Mouse (Mus musculus) hindbrain, embryonic 11.5 days (tissue): Measurements from ENCODE around the gene Wrap73. TPM values are rescaled to one million over a fixed set of nuclear protein-coding genes. Genes with fewer than 3 reads are reported as not detected.

Experiments
- ATAC-seq: fragments of 200-750 bp; cut with Nextera tagmentation; 2 replicates; pipeline ENCODE4 v1.8.0; 2017; ENCODE audit warnings: mild to moderate bottlenecking, moderate TSS enrichment, moderate library complexity; ENCODE audit not compliant: low FRiP score
- DNase-seq: peaks from one replicate; pipeline ENCODE4 v3.0.0-alpha.2; 2015; ENCODE audit warnings: low spot score
- H3K27ac ChIP-seq: fragments of 300-500 bp; sonication (generic); 2 replicates; pipeline ENCODE4 v1.5.1; 2014; ENCODE audit warnings: mild to moderate bottlenecking, low read depth, low read length
- H3K27me3 ChIP-seq: fragments of 300-500 bp; sonication (generic); 2 replicates; pipeline ENCODE4 v1.6.1; 2014; ENCODE audit warnings: mild to moderate bottlenecking, low read length, moderate library complexity, mixed read lengths; ENCODE audit not compliant: control insufficient read depth, insufficient read depth
- H3K36me3 ChIP-seq: fragments of 300-500 bp; sonication (generic); 2 replicates; pipeline ENCODE4 v1.6.1; 2014; ENCODE audit warnings: mild to moderate bottlenecking, low read length, moderate library complexity, mixed read lengths; ENCODE audit not compliant: control insufficient read depth, insufficient read depth
- H3K4me1 ChIP-seq: fragments of 300-500 bp; sonication (generic); replicated peaks from 2 replicates; pipeline ENCODE4 v1.6.1; 2014; ENCODE audit warnings: low read length, mixed read lengths; ENCODE audit not compliant: control insufficient read depth, insufficient read depth
- H3K4me2 ChIP-seq: fragments of 300-500 bp; sonication (generic); replicated peaks from 2 replicates; pipeline ENCODE4 v1.6.1; 2014; ENCODE audit warnings: mild to moderate bottlenecking, low read depth, low read length
- H3K4me3 ChIP-seq: fragments of 300-500 bp; sonication (generic); 2 replicates; pipeline ENCODE4 v1.5.1; 2014; ENCODE audit warnings: low read depth, low read length
- H3K9ac ChIP-seq: fragments of 300-500 bp; sonication (generic); 2 replicates; pipeline ENCODE4 v1.6.1; 2014; ENCODE audit warnings: low read depth, low read length
- H3K9me3 ChIP-seq: fragments of 300-500 bp; sonication (generic); 2 replicates; pipeline ENCODE4 v1.6.1; 2016; ENCODE audit warnings: low read length; ENCODE audit not compliant: control insufficient read depth
- WGBS: fragments of 180-500 bp; shearing (Covaris S2); extraction: QIAGEN DNeasy Blood & Tissue Kit; methylation state at CpG from one replicate; pipeline ENCODE4 v1.1.7; 2014; 5-methylcytosine and 5-hydroxymethylcytosine counted together
- polyA plus RNA-seq: library from polyadenylated mRNA; unstranded; fragments of >200 nt; fragmentation: Nextera tagmentation; extraction: Ambion mirVana; gene quantifications from 2 replicates; pipeline ENCODE4 v1.2.1, GENCODE M21; 2014

The Wrap73 gene
- polyA plus RNA-seq, 1 experiment from 2014 or later: 45.9 TPM

DNA sequence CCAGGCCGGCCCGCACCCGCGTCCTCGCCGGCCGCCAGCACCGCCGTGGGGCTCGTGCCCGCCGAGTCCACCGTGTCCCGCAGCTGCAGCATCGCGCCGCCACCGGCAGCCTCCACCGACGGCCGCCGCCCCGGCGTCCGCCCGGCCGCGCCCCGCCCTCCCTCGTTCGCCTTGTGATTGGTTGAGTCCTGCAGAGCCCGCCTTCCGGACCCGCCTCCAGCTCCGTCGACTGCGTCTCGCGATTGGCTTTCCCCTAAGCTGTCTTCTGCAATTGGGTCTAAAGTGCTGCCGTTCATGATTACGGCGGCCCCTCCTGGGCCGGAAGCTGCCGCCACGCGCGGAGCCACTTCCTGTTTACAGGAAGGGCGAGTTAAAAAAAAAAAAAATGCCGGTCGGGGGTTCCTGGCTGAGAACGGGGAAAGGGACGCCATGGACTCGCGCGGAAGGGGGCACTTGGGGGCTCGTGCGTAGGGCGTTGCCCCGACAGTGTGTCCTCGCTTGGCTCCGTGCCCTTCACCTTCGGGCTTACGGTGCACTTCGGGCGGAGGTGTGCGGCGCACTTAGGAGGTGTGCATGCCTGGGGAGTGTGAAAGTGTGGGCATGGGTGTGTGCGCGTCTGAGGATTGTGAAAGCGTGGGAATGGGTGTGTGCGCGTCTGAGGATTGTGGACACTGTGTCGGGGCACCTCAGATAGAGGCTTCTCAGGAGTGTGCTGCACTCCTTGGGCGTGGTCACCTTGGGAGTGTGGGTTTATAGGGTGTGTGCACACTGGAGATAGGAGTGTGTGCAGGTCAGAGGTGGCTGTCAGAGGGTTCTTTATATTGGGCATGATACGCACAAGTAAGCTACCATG, 18.6 kb downstream of the Wrap73 start, which contains the start of gene Tprgl:
TSS of gene Tprgl (minus strand) at position 129 of the 853 bp plus-strand sequence.
- peak within 1 kb of the TSS; percentile 89 for H3K4me3 ChIP-seq
- H3K9ac ChIP-seq: peak within 1 kb of the TSS; percentile 71
- peak; percentile 96 for ATAC-seq
- H3K27me3 ChIP-seq: no peaks in the 10 kb centered on the region
- WGBS: under 1% methylated on average over 73 of the region's 75 CpGs
- no peaks in the 10 kb centered on the region for H3K9me3 ChIP-seq
- H3K36me3 ChIP-seq: no peaks in the 10 kb centered on the region
- peak within 1 kb of the TSS; percentile 89 for H3K4me2 ChIP-seq
- peak within 1 kb of the TSS; percentile 71 for H3K27ac ChIP-seq
- H3K4me1 ChIP-seq: 0 out of 2 replicates have a peak, but pooled peaks cover 3% of the 10 kb centered on the region
- DNase-seq: peak; percentile 96

DNA sequence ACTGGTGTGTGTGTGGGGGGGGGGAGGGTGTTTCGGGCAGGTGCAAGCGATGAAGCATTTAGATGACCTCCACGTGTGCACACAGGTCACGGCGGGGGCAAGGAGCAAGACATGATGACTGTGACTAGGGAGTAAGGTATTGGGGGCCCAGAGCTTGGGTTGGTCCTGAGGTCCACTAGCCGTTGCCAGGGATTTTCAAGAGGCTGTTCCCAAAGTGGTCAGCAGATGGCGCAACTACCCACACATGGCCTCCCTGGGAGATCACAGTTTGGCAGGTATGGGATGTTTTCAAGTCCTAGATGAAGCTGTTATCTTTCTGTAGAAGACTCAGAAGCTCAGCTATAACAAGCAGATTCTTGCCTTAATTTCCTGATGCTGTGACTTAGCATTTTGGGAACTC, 21.1 kb downstream of the Wrap73 start:
- Histone ChIP-seq H3K36me3 (no peaks in the 10 kb centered on the region), H3K27me3 (no peaks in the 10 kb centered on the region), H3K4me1 (0 out of 2 replicates have a peak, but pooled peaks cover 3% of the 10 kb centered on the region), H3K9ac (no peak overlapping the region), H3K27ac (no peak overlapping the region), H3K4me2 (no peak overlapping the region), H3K4me3 (no peak overlapping the region), H3K9me3 (no peaks in the 10 kb centered on the region)
- DNase-seq: peak; percentile 92
- WGBS: 20% methylated on average over 7 of the region's 7 CpGs
- no peak for ATAC-seq

DNA sequence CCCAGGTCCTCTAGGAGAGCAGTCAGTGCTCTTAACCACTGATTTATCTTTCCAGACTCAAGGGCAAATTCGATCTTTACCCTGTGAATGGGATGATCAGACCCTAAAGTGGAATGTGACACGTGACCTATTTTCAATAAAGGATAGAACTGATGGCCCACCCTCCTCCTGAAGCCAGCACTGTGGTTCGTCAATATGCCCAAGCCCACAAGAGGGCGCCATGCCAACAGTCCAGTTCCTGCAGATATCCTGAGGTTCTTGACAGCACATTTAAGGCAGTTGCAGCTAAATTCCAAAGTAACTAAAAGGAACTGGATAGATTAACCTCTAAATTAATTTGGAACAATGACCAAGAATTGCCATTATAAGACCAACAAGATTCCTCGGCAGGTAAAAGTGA, 24.9 kb downstream of the Wrap73 start:
- DNase-seq (peak; percentile 79), ATAC-seq (no peak)
- Histone ChIP-seq H3K36me3 (no peaks in the 10 kb centered on the region), H3K4me3 (no peak overlapping the region), H3K9ac (no peak overlapping the region), H3K4me2 (no peak overlapping the region), H3K27ac (no peak overlapping the region), H3K4me1 (peaks cover 5% of the 10 kb centered on the region), H3K9me3 (no peaks in the 10 kb centered on the region), H3K27me3 (peaks cover 17% of the 10 kb centered on the region)
- 23% methylated on average over 5 of the region's 5 CpGs for WGBS

DNA sequence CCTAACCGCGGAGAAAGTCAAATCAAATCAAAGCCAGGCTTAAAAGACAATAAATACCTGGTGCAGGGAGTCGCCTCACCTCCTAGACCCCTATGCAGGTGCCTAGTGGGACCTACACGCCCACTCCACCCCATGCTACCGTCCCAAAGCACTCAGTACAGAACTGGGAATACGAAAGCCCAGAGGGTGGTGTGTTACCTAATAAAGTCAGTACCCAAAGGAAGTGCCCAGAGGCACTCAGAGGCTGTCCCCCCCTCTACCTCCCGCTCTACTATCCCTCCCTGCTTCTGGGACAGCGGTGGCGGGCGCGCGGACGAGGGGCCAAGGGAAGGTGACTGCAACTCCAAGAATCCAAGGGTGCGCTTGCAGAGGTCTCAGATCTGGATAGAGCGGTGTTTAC, 27.8 kb downstream of the Wrap73 start:
- ATAC-seq (peak; percentile 25), DNase-seq (peak; percentile 20)
- H3K27me3 ChIP-seq: peaks cover 19% of the 10 kb centered on the region
- H3K9me3 ChIP-seq: no peaks in the 10 kb centered on the region
- no peak overlapping the region for H3K27ac ChIP-seq
- H3K4me2 ChIP-seq: peak overlapping the region; percentile 94
- H3K4me1 ChIP-seq: peaks cover 11% of the 10 kb centered on the region
- H3K4me3 ChIP-seq: peak overlapping the region; percentile 60
- H3K9ac ChIP-seq: no peak overlapping the region
- no peaks in the 10 kb centered on the region for H3K36me3 ChIP-seq
- 3% methylated on average over 15 of the region's 15 CpGs for WGBS

DNA sequence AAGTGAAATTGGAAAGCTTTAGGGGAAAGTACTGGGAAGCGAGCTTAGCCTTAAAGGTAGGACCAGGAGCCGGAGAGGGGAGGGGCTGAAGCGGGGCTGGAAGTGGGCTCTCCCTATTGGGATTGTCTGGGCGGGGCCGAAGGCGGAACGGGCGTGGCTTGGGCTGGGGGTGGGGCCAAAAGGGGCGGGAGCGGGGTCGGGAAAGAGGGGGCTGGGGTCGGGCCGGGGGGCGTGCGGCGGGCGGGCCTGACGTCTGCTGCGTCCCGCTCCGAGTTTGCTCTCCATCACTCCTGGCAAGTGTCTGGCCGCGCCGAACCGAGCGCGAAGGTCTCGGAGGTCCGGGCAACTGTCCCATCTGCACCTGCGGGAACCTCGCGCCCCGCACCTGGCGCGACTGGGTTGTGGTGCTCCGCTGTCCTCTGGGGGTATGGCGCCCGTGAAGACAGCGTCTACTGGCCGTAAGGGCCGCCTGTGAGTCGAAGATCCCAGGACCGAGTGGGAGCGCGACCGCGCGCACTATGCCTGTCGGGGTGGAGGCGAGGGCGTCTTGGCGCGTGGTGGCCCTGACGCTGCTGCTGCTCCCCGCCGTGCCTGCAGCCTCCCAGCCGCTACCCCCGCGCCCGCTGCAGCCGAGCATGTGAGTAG, 28.5 kb downstream of the Wrap73 start, which contains the start of gene Megf6:
TSS of gene Megf6 (plus strand) at position 225 of the 645 bp plus-strand sequence.
- H3K9me3 ChIP-seq: no peaks in the 10 kb centered on the region
- H3K36me3 ChIP-seq: no peaks in the 10 kb centered on the region
- DNase-seq (peak; percentile 84), ATAC-seq (peak; percentile 82)
- H3K9ac ChIP-seq: peak within 1 kb of the TSS; percentile 55
- under 1% methylated on average over 50 of the region's 61 CpGs for WGBS
- H3K4me1 ChIP-seq: peaks cover 11% of the 10 kb centered on the region
- H3K27ac ChIP-seq: peak within 1 kb of the TSS; percentile 31
- H3K27me3 ChIP-seq: peaks cover 19% of the 10 kb centered on the region
- peak within 1 kb of the TSS; percentile 94 for H3K4me2 ChIP-seq
- peak within 1 kb of the TSS; percentile 60 for H3K4me3 ChIP-seq

DNA sequence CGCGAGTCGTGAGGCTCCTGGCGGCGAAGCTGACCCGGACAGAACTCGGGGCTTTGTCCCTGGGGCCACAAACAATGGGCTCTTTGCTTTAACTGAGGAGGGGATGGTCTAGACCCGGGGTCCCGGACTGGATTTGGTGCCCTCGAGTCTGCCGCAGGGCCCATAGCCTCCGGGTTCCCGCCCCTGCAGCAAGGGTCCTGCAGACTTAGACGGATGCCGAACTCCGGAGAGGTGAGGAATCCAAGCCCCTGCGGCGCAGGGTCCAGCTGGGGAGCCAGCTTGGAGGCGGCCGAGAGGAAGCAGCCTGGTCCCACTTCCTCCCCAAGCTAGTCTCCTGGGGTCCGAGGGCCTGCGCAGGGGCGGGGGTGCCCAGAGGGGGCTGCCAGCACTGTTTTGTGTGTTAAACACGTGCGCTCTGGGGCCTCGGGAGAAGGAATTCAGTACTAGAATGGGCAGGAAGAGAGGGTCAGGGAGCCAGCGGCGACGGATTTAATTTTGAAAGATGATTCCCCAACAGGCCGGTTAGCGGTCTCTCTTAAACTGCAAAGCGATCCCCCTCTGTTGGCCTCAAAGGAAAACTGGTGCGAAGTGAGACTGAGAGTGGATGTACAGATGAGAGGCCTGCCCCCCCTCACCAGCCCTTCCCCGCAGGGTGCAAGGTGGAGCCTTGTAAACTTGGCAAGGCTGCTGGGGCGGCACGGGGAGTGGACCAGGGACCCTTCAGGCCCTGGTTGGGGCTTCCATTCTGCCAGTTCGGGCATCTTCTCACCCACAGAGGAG, 29.2 kb downstream of the Wrap73 start:
- H3K9ac ChIP-seq: peak overlapping the region; percentile 55
- H3K4me1 ChIP-seq: peaks cover 11% of the 10 kb centered on the region
- H3K27ac ChIP-seq: peak overlapping the region; percentile 31
- H3K4me2 ChIP-seq: peak overlapping the region; percentile 94
- peaks cover 19% of the 10 kb centered on the region for H3K27me3 ChIP-seq
- no peaks in the 10 kb centered on the region for H3K9me3 ChIP-seq
- peak; percentile 69 for DNase-seq
- ATAC-seq: peak; percentile 69
- H3K36me3 ChIP-seq: no peaks in the 10 kb centered on the region
- WGBS: 2% methylated on average over 37 of the region's 37 CpGs
- H3K4me3 ChIP-seq: peak overlapping the region; percentile 60

DNA sequence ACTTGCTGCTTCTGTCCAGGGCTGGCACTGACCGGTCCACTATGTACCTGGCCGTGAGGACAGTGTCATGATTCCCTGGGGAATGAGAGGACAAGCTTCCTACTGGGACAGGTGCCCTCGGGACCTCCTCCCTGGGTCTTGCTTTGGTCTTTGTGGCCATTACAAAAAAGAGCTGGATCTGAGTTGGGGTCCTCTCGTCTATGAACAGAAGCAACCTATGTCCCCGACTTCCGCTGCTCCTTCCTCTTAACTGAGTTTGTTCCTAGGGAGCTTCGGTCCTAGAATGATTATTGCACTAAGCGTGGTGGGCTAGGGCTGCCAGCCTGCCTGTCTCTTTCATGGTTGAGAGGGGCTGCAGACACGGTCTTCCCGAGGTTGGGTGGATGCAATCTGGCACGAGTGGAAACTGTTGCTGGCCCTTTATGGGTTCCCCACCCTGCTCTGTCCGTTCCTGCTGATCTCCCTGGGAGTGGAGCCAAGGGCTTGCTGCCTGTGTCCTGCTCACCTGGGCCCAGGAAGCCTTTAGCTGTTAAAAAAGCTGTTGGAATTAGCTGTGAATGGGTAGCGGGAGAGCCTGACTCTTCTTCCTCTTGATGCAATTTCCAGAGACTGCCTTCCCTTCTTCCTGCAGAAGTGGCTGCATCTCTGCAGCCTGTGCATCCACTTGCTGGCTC, 29.9 kb downstream of the Wrap73 start:
- H3K27me3 ChIP-seq: peaks cover 19% of the 10 kb centered on the region
- H3K36me3 ChIP-seq: no peaks in the 10 kb centered on the region
- peak overlapping the region; percentile 55 for H3K9ac ChIP-seq
- peak overlapping the region; percentile 94 for H3K4me2 ChIP-seq
- H3K4me1 ChIP-seq: peaks cover 11% of the 10 kb centered on the region
- H3K9me3 ChIP-seq: no peaks in the 10 kb centered on the region
- DNase-seq (no peak), ATAC-seq (no peak)
- H3K27ac ChIP-seq: no peak overlapping the region
- 40% methylated on average over 13 of the region's 13 CpGs for WGBS
- H3K4me3 ChIP-seq: peak overlapping the region; percentile 60

DNA sequence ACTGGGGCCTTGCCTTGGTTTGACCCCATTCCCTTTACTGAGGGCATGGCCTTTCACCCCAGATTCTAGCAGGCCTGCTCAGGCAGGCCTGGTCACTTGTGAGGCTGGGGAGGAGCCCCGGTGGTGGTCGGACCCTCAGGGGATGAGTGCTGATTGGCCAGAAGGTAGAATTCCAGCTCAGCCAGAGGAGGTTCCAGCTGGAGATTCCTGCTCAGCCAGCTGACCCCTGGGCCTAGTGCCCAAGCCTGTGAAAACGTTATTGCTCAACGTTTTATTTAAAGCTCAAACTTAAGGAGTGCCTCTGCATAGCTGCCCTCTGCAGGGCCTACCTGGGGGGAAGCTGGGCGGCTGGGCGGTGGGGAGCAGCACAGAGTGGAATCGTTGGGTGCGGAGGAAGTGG, 35.1 kb downstream of the Wrap73 start:
- no peak overlapping the region for H3K4me2 ChIP-seq
- no peak overlapping the region for H3K4me3 ChIP-seq
- H3K36me3 ChIP-seq: no peaks in the 10 kb centered on the region
- no peak overlapping the region for H3K9ac ChIP-seq
- WGBS: 61% methylated on average over 8 of the region's 8 CpGs
- 0 out of 2 replicates have a peak, but pooled peaks cover 2% of the 10 kb centered on the region for H3K27me3 ChIP-seq
- ATAC-seq (no peak), DNase-seq (no peak)
- no peaks in the 10 kb centered on the region for H3K9me3 ChIP-seq
- peaks cover 6% of the 10 kb centered on the region for H3K4me1 ChIP-seq
- no peak overlapping the region for H3K27ac ChIP-seq
